Mouse (Mus musculus) megakaryocyte, embryonic 14.5 days (primary cell): ENCODE results near the gene Fabp7.

Source experiments
- FLI1 ChIP-seq: IDR thresholded peaks from 2 replicates; pipeline ENCODE4 v1.6.1; 2012; ENCODE audit warnings: low read length, inconsistent platforms, mixed read lengths
- GATA1 ChIP-seq: IDR thresholded peaks from 3 replicates; pipeline ENCODE4 v1.6.1; 2012; ENCODE audit warnings: mixed read lengths, low read length, inconsistent platforms, borderline replicate concordance

DNA sequence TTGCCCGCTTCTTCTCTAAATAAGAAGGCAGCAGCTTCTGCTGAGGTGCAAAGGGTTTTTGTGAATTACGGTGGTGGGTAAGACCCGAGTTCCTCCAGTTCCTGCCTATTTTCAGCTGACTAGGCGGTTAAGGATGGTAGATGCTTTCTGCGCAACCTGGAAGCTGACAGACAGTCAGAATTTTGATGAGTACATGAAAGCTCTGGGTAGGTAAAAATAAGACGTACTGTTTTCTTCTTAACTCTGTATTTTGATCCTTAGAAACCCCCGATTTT is at the start of gene Fabp7:
- TF ChIP-seq GATA1 (no peak), FLI1 (no peak)
